Mouse (Mus musculus): Measurements from ENCODE around the gene Ntf3.

Ntf3 gene

DNA sequence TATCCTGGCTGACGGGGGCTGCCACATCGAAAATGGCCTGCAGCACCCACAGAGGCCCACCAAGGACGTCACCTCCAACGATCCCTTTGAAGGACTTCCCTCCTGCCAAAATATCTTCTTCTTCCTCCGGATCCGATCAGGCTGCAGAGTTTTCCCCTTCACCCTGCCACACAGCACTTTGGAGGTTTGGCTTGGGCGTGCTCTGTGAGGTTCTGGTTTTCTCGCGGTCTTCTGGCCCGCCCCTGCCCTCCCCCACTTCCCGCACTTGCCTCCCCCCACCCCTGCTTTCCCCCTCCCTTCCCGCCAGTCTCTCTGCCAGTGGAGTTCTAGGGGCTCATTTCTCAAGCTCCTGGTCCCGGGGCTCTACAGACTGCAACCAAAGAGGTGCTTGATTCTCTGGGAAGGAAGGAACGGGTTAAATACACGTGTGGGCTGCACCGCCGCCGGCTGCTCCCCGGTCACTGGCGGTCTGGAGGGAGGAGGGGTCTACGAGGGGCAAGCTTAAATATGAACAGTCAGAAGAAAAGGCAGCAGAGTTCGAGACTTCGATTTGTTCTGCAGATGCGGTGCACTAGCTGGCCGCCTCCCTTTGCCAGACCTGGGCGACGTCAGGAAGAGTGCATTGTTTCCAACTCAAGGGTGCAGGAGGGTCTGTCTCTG, at the start of gene Ntf3:
Ntf3 (minus strand) TSS at position 363 of the 660 bp plus-strand sequence.
- no peak for DNase-seq (ENCODE audit: low read depth in 2 of 2, low spot score in 2 of 2)

- no peak for DNase-seq (ENCODE audit: low read depth in 2 of 2, low spot score in 2 of 2)
Observed at GRCm38 (mm10) chr6:126213330-126213729, 46.6 kb upstream of the Ntf3 start.

DNA sequence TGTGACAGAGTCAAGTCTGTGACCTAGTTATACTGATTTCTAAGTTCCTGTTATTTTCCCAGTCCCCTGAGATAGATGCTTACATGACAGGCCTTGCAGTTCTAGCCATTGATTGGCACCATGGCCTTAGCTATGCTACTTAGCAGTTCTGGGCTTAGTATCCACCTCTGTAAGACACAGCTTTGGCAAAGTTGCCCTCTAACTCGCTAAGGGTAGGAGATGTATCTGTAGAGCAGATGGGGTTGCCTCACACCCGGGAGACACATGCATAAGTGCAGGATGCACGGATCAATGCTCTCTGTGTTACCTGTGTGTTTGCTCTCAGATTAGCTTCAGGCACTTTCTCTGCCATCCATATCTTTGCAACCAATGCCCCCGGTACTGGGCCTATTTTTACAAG, 36.7 kb upstream of the Ntf3 start:
- no peak for DNase-seq (ENCODE audit: low read depth in 2 of 2, low spot score in 2 of 2)

- no peak for DNase-seq (ENCODE audit: low read depth in 2 of 2, low spot score in 2 of 2)
Observed at GRCm38 (mm10) chr6:126202959-126203358, 36.2 kb upstream of the Ntf3 start.

GRCm38 (mm10) chr6:126201721-126202120, 35.0 kb upstream of the Ntf3 start:
- DNase-seq (ENCODE audit: low read depth in 2 of 2, low spot score in 2 of 2), result no peak

DNA sequence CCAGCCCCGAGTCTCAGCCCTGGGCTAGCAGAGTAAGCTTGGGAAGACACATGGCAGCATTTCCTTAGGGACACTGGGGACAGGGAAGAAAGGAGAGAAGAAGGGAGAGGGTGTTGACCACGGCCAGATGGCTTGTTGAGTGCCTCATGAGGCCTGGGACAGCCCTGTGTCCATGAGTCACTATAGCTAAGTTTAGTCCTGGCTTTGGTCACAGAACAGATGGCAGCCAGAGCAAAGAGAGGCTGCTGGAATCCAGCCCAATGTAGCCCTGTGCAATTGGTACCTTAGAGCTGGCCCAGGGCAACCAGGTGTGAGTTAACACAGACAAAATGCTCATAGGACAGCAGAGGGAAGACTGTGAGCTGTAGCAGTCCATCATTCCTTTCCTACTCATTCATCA, 33.2 kb upstream of the Ntf3 start:
- DNase-seq (ENCODE audit: low read depth in 2 of 2, low spot score in 2 of 2), result no peak

- no peak for DNase-seq (ENCODE audit: low read depth in 2 of 2, low spot score in 2 of 2)
Observed at GRCm38 (mm10) chr6:126194760-126195159, 28.1 kb upstream of the Ntf3 start.

DNA sequence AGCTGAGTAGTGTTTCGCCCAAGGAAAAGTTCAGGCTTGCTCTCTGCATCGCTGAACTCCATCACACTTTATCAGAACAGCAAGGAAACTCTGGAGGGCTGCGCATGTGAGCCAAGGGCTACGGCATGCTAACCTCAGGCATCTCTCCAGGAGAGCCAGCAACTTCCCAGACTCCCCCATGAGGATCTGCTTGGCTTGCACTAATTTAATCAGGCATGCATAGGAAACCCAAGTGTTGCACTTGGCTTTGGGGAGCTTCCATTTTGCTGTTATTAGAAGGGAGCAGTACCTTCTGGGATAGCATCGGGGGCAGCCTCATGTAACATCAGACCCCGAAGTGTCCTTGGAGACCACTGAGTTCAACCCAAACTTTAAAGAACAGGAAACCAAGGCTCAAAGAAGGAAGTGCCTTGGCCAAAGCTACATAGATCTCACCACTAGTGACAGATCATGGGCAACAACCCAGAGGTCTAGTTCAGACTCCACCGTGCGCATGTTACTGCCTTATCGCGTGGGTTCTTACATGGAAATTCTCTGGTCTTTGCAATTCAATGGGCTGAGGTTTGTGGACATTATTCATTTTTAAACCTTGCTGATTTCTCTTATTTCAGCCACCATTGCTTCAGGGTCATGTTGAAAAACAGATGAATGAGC, 23.6 kb upstream of the Ntf3 start:
- no peak for DNase-seq (ENCODE audit: low read depth in 2 of 2, low spot score in 2 of 2)

DNA sequence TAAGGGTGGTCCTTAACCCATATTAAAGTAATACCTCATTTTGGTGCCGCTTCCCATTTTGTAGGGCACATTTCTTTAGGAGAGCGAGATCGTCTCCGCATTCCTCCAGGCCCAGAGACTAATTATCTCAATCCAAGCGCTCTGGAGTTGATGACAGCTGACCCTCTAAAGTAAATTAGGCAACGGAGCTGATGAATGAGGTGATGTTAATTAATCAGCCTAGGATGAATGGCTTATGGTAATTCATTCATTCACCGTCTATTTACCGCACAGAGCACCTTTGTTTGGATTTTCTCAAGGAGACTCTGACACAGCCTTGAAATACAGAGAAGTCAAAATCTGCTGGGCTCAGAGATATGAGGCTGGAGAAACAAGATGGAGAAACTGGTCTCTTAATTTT, 20.7 kb upstream of the Ntf3 start:
- DNase-seq (ENCODE audit: low read depth in 2 of 2, low spot score in 2 of 2), result no peak

DNA sequence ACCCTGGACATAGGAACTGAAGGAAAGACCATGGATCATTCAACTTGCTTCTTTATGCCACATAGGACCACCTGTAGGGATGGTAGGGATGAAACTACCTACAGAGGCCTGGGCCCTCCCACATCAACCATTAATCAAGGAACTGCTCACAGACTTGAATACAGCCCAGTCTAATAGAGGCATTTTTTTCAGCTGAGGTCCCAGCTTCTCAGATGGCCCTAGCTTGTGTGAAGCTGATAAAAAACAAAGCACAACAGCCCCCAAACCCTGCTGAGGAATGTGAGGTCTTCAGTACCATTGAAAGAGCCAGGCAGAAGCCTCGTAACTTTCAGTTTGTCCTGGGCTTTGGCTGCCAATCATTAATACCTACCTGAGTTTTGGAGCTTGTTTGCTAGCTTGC, 19.4 kb upstream of the Ntf3 start:
- no peak for DNase-seq (ENCODE audit: low read depth in 2 of 2, low spot score in 2 of 2)

GRCm38 (mm10) chr6:126172071-126172470, 5.4 kb upstream of the Ntf3 start:
- DNase-seq (ENCODE audit: low read depth in 2 of 2, low spot score in 2 of 2), result no peak

GRCm38 (mm10) chr6:126170772-126171171, 4.1 kb upstream of the Ntf3 start:
- DNase-seq (ENCODE audit: low read depth in 2 of 2, low spot score in 2 of 2), result no peak

- no peak for DNase-seq (ENCODE audit: low read depth in 2 of 2, low spot score in 2 of 2)
Observed at GRCm38 (mm10) chr6:126167731-126168130, 1.0 kb upstream of the Ntf3 start.

DNA sequence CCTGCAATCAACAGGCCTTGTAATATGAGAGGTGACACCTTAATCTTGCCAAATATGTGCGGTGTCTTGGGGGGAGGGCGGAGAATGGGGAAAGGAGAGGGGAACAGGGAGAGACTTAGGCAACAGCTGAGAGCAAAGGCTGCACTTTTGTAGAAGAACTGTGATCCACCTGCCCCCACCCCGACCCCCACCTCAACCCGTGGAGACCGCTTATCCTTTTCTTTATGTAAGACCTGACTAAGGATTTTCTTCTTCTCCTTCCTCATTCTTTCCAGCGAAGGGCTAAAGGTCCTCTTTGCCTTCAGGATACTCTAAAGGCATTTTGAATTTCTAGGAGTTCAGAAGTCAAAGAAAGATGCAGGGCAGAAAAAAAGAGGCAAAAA, 489 bp upstream of the Ntf3 start:
- no peak for DNase-seq (ENCODE audit: low read depth in 2 of 2, low spot score in 2 of 2)

DNA sequence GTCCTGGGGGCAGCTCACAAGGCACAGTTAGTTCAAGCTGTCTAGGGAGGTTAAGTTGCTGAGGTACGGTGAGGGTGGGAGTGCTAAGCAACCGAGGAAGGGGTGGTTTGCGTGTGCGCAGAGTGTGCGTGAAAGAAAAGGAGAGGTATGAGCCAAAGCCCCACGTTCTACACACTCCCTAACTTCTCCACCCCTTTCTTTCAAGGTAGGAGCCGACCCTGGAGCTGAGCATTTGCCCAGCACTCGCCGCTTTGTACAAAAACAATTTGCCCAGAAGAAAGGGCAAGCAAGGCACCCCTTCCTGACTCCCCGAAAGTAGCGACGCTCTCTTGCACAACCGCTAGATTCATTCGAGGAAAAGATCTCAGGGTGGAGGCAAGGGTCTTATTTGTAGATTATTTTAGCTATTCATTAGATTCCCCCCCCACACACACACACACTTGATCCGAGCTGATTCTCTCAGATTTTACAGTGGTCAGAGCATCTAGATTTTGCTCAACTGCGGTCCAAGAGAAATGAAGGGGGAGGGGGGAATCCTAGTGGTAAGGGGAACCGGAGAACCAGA, 1.0 kb downstream of the Ntf3 start:
- DNase-seq (ENCODE audit: low read depth in 2 of 2, low spot score in 2 of 2), result no peak

- no peak for DNase-seq (ENCODE audit: low read depth in 2 of 2, low spot score in 2 of 2)
Observed at GRCm38 (mm10) chr6:126164781-126165180, 1.9 kb downstream of the Ntf3 start.

- no peak for DNase-seq (ENCODE audit: low read depth in 2 of 2, low spot score in 2 of 2)
Observed at GRCm38 (mm10) chr6:126163861-126164755, 2.6 kb downstream of the Ntf3 start.

GRCm38 (mm10) chr6:126163181-126163621, 3.5 kb downstream of the Ntf3 start:
- DNase-seq (ENCODE audit: low read depth in 2 of 2, low spot score in 2 of 2), result no peak

DNA sequence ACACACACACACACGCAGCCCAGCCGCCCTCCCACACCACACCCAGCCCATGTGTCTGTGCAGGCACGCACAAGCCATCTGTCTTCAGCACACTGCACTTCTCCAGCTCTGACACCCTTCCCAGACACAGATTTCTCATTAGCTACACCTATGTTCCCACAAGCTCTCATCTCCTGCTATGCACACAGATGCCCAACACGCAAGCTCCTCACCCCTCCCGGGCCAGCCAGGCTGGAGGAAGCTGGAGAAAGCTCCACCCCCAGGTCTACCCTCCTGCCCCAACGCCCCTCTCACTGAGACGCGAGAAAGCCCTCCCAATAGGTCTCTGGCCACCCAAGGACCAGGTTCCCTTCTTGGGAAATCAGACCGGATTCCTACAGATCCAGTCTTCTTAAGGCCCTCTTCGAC, 4.4 kb downstream of the Ntf3 start:
- DNase-seq (ENCODE audit: low read depth in 2 of 2, low spot score in 2 of 2), result no peak

- no peak for DNase-seq (ENCODE audit: low read depth in 2 of 2, low spot score in 2 of 2)
Observed at GRCm38 (mm10) chr6:126161571-126162340, 5.0 kb downstream of the Ntf3 start.

DNA sequence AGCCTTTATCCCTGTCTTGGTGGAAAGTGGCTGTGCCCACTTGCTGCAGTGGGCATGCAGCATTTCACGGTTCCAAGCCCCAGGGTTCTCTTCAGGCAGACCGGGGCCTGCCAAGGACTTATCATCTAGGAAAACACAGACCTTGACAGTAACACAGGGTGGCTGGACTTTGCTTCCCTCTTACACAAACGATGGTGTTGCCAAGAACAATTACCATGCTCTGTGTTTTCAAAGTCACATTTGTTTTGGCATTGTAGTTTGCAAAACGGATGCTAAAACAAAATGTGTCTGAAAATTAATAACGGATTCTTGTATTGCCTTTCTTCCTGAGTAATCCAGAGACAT, 6.7 kb downstream of the Ntf3 start:
- no peak for DNase-seq (ENCODE audit: low read depth in 2 of 2, low spot score in 2 of 2)

Measured in CD8-positive naive resting alpha-beta T cell, adult 2 months (primary cell).